Mouse (Mus musculus) brain, embryonic 18.5 days (tissue): ENCODE data around the gene Cd52.
A peak's percentile ranks its signal among the peaks of the same experiment; 100 is the strongest.

Source experiments
- DNase-seq: peaks from one replicate; pipeline ENCODE4 v3.0.0-alpha.2; 2012; ENCODE audit warnings: low read depth, low spot score

Cd52 gene

GRCm38 (mm10) chr4:134052560-134052959, 42.3 kb downstream of the Cd52 start:
- peak; percentile 3 for DNase-seq

- DNase-seq, result no peak
Measured at GRCm38 (mm10) chr4:134051912-134052311, 43.0 kb downstream of the Cd52 start.

- no peak for DNase-seq
Measured at GRCm38 (mm10) chr4:134047648-134048047, 47.2 kb downstream of the Cd52 start.

- no peak for DNase-seq
Measured at GRCm38 (mm10) chr4:134043041-134043440, 51.8 kb downstream of the Cd52 start.

GRCm38 (mm10) chr4:134041317-134042123, 53.4 kb downstream of the Cd52 start:
- no peak for DNase-seq

GRCm38 (mm10) chr4:134035953-134036352, 58.9 kb downstream of the Cd52 start:
- DNase-seq, result no peak
